8 mouse cellular contexts compared by ENCODE assay signal in genomic region chr4:10905234-10905801, GRCm38 (mm10). TPM values are rescaled to one million over a fixed set of nuclear protein-coding genes. Genes with fewer than 3 reads are reported as not detected.
DNase-seq lines count a peak whose midpoint lies in the region; ATAC-seq and TF ChIP-seq lines count a peak whose summit lies in the region.
"Had no signal": no experiment of that assay in that cellular context is flagged by ENCODE, and none has a peak within 500 bp of the region (broad histone marks: within the 10 kb centered on the region; RNA-seq: fewer than 3 reads in every experiment).

No protein-coding gene starts in this region.

- peaks cover 2% of the 10 kb centered on the region; the same call in 1 of the 2 replicates for H3K27me3 ChIP-seq in G1E (ENCODE audit: insufficient read depth, low read length)
- no peaks in the 10 kb centered on the region for H3K27me3 ChIP-seq in hindbrain, embryonic 12.5 days
- no peaks in the 10 kb centered on the region for H3K27me3 ChIP-seq in midbrain, embryonic 10.5 days (ENCODE audit: low read depth, poor library complexity, severe bottlenecking)

- peaks cover 9% of the 10 kb centered on the region for H3K4me1 ChIP-seq in G1E (ENCODE audit: insufficient read depth, low read depth, low read length)
- peaks cover 11% of the 10 kb centered on the region for H3K4me1 ChIP-seq in hindbrain, embryonic 12.5 days
- H3K4me1 ChIP-seq in midbrain, embryonic 10.5 days, result peaks cover 12% of the 10 kb centered on the region

- no peak overlapping the region for H3K27ac ChIP-seq in hindbrain, embryonic 12.5 days
- peak overlapping the region; percentile 67 for H3K27ac ChIP-seq in midbrain, embryonic 10.5 days (replicated peaks)

- WGBS in hindbrain, embryonic 12.5 days, result 5% methylated on average over 13 of the region's 13 CpGs
- WGBS in midbrain, embryonic 10.5 days, result 5% methylated on average over 13 of the region's 13 CpGs

- ATAC-seq in G1E (ENCODE audit: extremely low read depth, insufficient number of reproducible peaks, low FRiP score, poor library complexity, severe bottlenecking), result peak; percentile 28; the same call in 1 of the 2 replicates
- ATAC-seq in common myeloid progenitor, adult 5-6 weeks (replicated peaks; ENCODE audit: low read depth, poor library complexity, severe bottlenecking), result peak; percentile 93
- ATAC-seq in hindbrain, embryonic 12.5 days (ENCODE audit: low FRiP score), result peak; percentile 54; the same call in 1 of the 2 replicates

- no peak for TF ChIP-seq CTCF in G1E (IDR thresholded peaks at IDR 0.05; ENCODE audit: low read depth, low read length)

- H3K36me3 ChIP-seq in G1E (replicated peaks), result no peaks in the 10 kb centered on the region
- H3K36me3 ChIP-seq in hindbrain, embryonic 12.5 days, result no peaks in the 10 kb centered on the region
- no peaks in the 10 kb centered on the region for H3K36me3 ChIP-seq in midbrain, embryonic 10.5 days

- peak overlapping the region; percentile 42 for H3K4me2 ChIP-seq in hindbrain, embryonic 12.5 days (replicated peaks)

- H3K9me3 ChIP-seq in G1E (replicated peaks), result no peaks in the 10 kb centered on the region
- H3K9me3 ChIP-seq in hindbrain, embryonic 12.5 days (replicated peaks), result no peaks in the 10 kb centered on the region
- no peaks in the 10 kb centered on the region for H3K9me3 ChIP-seq in midbrain, embryonic 10.5 days (replicated peaks)

- H3K9ac ChIP-seq in hindbrain, embryonic 12.5 days, result 0 out of 2 replicates have a peak overlapping the region, but pooled peaks have one; percentile 50

- no peak for DNase-seq in G1E (ENCODE audit: low spot score)
- peak; percentile 32 for DNase-seq in midbrain, embryonic 10.5 days (ENCODE audit: low spot score)
- DNase-seq in layer of hippocampus, postnatal 36 days, result no peak
- no peak for DNase-seq in c-Kit-positive CD71-positive TER-119-positive erythroid progenitor cells, embryonic 14.5 days (ENCODE audit: low spot score)
- no peak for DNase-seq in kidney, adult 9 months

- no peak overlapping the region; the same call in 1 of the 2 replicates for H3K4me3 ChIP-seq in G1E (ENCODE audit: low read depth, low read length)
- H3K4me3 ChIP-seq in hindbrain, embryonic 12.5 days, result no peak overlapping the region
- peak overlapping the region; percentile 37 for H3K4me3 ChIP-seq in midbrain, embryonic 10.5 days
- H3K4me3 ChIP-seq: erythroblast, embryonic 14.5 days had no signal

RNA-seq across cellular contexts. Expression of gene 2610301B20Rik, which starts 31.0 kb away (rescaled TPM):
- total RNA-seq in G1E (2014; fragmentation: Nextera tagmentation), result 39.5 and 42.7 TPM in 2 replicates
- total RNA-seq in G1E (2017), result 17.3 and 17.5 TPM in 2 replicates
- 14.4 and 19.6 TPM in 2 replicates for polyA plus RNA-seq in G1E (2012)
- total RNA-seq in common myeloid progenitor, adult 5-6 weeks (2017), result 8.1 and 14.0 TPM in 2 replicates
- 43.3 and 45.1 TPM in 2 replicates for polyA plus RNA-seq in hindbrain, embryonic 12.5 days (2016; fragmentation: Nextera tagmentation; extraction: Ambion mirVana)
- 52.1 and 52.3 TPM in 2 replicates for polyA plus RNA-seq in midbrain, embryonic 10.5 days (2016; fragmentation: Nextera tagmentation; extraction: Ambion mirVana)
- total RNA-seq in layer of hippocampus, postnatal 36 days (2021), result 10 to 100 TPM; 38.9 to 40.8 TPM

Comparison
In these comparisons a context has a peak if more than half of its experiments do, and no peak if none do; other contexts are left out.
1. ATAC-seq: peak in every context shown above with its lines; median percentile 93 in common myeloid progenitor, adult 5-6 weeks; 54 in hindbrain, embryonic 12.5 days; 28 in G1E.